Mouse (Mus musculus) CH12.LX (cell line): Measurements from ENCODE around the gene Zfp874b. TPM values are rescaled to one million over a fixed set of nuclear protein-coding genes. Genes with fewer than 3 reads are reported as not detected.

Experiments
- DNase-seq: peaks from one replicate; pipeline ENCODE4 v3.0.0-alpha.2; 2013; ENCODE audit errors: extremely low read depth
- H3K27ac ChIP-seq: 2 replicates; pipeline ENCODE4 v1.5.1; 2012; ENCODE audit warnings: low read depth, mild to moderate bottlenecking, control low read depth, moderate library complexity; ENCODE audit not compliant: insufficient read depth
- H3K27me3 ChIP-seq: replicated peaks from 2 replicates; pipeline ENCODE3; 2012; ENCODE audit warnings: inconsistent platforms
- H3K36me3 ChIP-seq, 2 experiments: replicated peaks in 1 of 2; 2 replicates each; pipeline versions ENCODE3 to v1.6.1; 2012; ENCODE audit warnings: inconsistent platforms in 1 of 2, low read length in 1 of 2, mild to moderate bottlenecking in 1 of 2, mixed read lengths in 1 of 2, moderate library complexity in 1 of 2; ENCODE audit not compliant: control insufficient read depth in 1 of 2, insufficient read depth in 1 of 2
- H3K4me1 ChIP-seq, 2 experiments: 2 replicates each; pipeline ENCODE4 v1.6.1; 2012; ENCODE audit warnings: inconsistent platforms in 1 of 2, moderate library complexity in 1 of 2; ENCODE audit not compliant: insufficient read depth in 2 of 2, control insufficient read depth in 1 of 2
- H3K4me2 ChIP-seq: 2 replicates; pipeline ENCODE4 v1.6.1; 2012; ENCODE audit warnings: low read depth, mild to moderate bottlenecking, control low read depth; ENCODE audit not compliant: poor library complexity, insufficient read depth, severe bottlenecking
- H3K4me3 ChIP-seq, 3 experiments: fragments of 150-350 bp in 1 of 3; sonication (generic) in 1 of 3; replicated peaks in 1 of 3; 2 replicates each; pipeline versions ENCODE3 to v1.5.1; 2011 to 2012; ENCODE audit warnings: low read depth in 2 of 3, low read length in 2 of 3, mild to moderate bottlenecking in 2 of 3, moderate library complexity in 2 of 3, control low read depth in 1 of 3, improper control_type of control experiment in 1 of 3, inconsistent platforms in 1 of 3, mixed read lengths in 1 of 3; ENCODE audit not compliant: poor library complexity in 1 of 3
- H3K79me2 ChIP-seq: replicated peaks from 2 replicates; pipeline ENCODE4 v1.6.1; 2012; ENCODE audit warnings: mild to moderate bottlenecking, moderate library complexity; ENCODE audit not compliant: control insufficient read depth, poor library complexity, insufficient read depth, severe bottlenecking; ENCODE audit errors: extremely low read depth
- H3K9ac ChIP-seq: 2 replicates; pipeline ENCODE4 v1.6.1; 2012; ENCODE audit warnings: low read depth, mild to moderate bottlenecking, control low read depth, moderate library complexity; ENCODE audit not compliant: insufficient read depth
- H3K9me3 ChIP-seq: replicated peaks from 2 replicates; pipeline ENCODE3; 2012; ENCODE audit warnings: low read length, inconsistent platforms, mixed read lengths
- BHLHE40 ChIP-seq: IDR thresholded peaks from 2 replicates; pipeline ENCODE4 v1.6.1; 2011; ENCODE audit warnings: mild to moderate bottlenecking, low read depth, low read length, improper control_type of control experiment
- CHD1 ChIP-seq: IDR thresholded peaks from 2 replicates; pipeline ENCODE4 v1.6.1; 2012; ENCODE audit warnings: low read depth, low read length, improper control_type of control experiment, inconsistent platforms
- CTCF ChIP-seq, 2 experiments: IDR thresholded peaks in 1 of 2; conservative IDR thresholded peaks in 1 of 2; 2 replicates each; pipeline ENCODE4 v1.5.1; 2011 to 2012; ENCODE audit warnings: low read depth in 2 of 2, low read length in 2 of 2, improper control_type of control experiment in 1 of 2, inconsistent platforms in 1 of 2, mild to moderate bottlenecking in 1 of 2, moderate library complexity in 1 of 2
- EP300 ChIP-seq: IDR thresholded peaks from 2 replicates; pipeline ENCODE4 v1.6.1; 2011; ENCODE audit warnings: low read length, improper control_type of control experiment
- GABPA ChIP-seq: IDR thresholded peaks from 2 replicates; pipeline ENCODE4 v1.6.1; 2012; ENCODE audit warnings: low read depth, low read length, improper control_type of control experiment, inconsistent platforms; ENCODE audit not compliant: insufficient replicate concordance
- IRF4 ChIP-seq: IDR thresholded peaks from 2 replicates; pipeline ENCODE4 v1.6.1; 2014; ENCODE audit warnings: low read depth, mild to moderate bottlenecking, inconsistent platforms, low read length, improper control_type of control experiment
- JUN ChIP-seq: IDR thresholded peaks from 2 replicates; pipeline ENCODE4 v1.6.1; 2011; ENCODE audit warnings: low read depth, mild to moderate bottlenecking, low read length, improper control_type of control experiment, moderate library complexity; ENCODE audit not compliant: insufficient read depth
- KAT2A ChIP-seq: IDR thresholded peaks from 2 replicates; pipeline ENCODE4 v1.6.1; 2012; ENCODE audit warnings: low read length, improper control_type of control experiment, inconsistent platforms; ENCODE audit not compliant: insufficient replicate concordance
- MAFK ChIP-seq: IDR thresholded peaks from 2 replicates; pipeline ENCODE4 v1.6.1; 2011; ENCODE audit warnings: low read length, improper control_type of control experiment; ENCODE audit not compliant: insufficient replicate concordance
- MAX ChIP-seq: IDR thresholded peaks from 2 replicates; pipeline ENCODE4 v1.6.1; 2011; ENCODE audit warnings: low read length, improper control_type of control experiment
- MEF2A ChIP-seq: IDR thresholded peaks from 2 replicates; pipeline ENCODE4 v1.6.1; 2014; ENCODE audit warnings: low read depth, mild to moderate bottlenecking, inconsistent platforms, low read length, improper control_type of control experiment, borderline replicate concordance
- MXI1 ChIP-seq: IDR thresholded peaks from 2 replicates; pipeline ENCODE4 v1.6.1; 2011; ENCODE audit warnings: mild to moderate bottlenecking, low read depth, low read length, improper control_type of control experiment
- NELFE ChIP-seq: IDR thresholded peaks from 2 replicates; pipeline ENCODE4 v1.6.1; 2011; ENCODE audit warnings: low read depth, low read length, improper control_type of control experiment
- PAX5 ChIP-seq: IDR thresholded peaks from 2 replicates; pipeline ENCODE4 v1.6.1; 2012; ENCODE audit warnings: low read length, inconsistent platforms, mixed read lengths
- POLR2A ChIP-seq: IDR thresholded peaks from 2 replicates; pipeline ENCODE4 v1.6.1; 2011; ENCODE audit warnings: low read depth, mild to moderate bottlenecking, improper control_type of control experiment, low read length
- RAD21 ChIP-seq: IDR thresholded peaks from 2 replicates; pipeline ENCODE4 v1.6.1; 2011; ENCODE audit warnings: low read depth, mild to moderate bottlenecking, low read length, improper control_type of control experiment, moderate library complexity
- SIN3A ChIP-seq: IDR thresholded peaks from 2 replicates; pipeline ENCODE4 v1.6.1; 2012; ENCODE audit warnings: low read length, improper control_type of control experiment, inconsistent platforms
- SMC3 ChIP-seq: IDR thresholded peaks from 2 replicates; pipeline ENCODE4 v1.6.1; 2011; ENCODE audit warnings: low read depth, low read length, improper control_type of control experiment
- TBP ChIP-seq: conservative IDR thresholded peaks from 2 replicates; pipeline ENCODE4 v1.6.1; 2011; ENCODE audit warnings: low read depth, low read length, improper control_type of control experiment
- TCF12 ChIP-seq: IDR thresholded peaks from 2 replicates; pipeline ENCODE4 v1.6.1; 2014; ENCODE audit warnings: low read depth, mild to moderate bottlenecking, inconsistent platforms, low read length, improper control_type of control experiment
- USF1 ChIP-seq: IDR thresholded peaks from 2 replicates; pipeline ENCODE4 v1.6.1; 2014; ENCODE audit warnings: low read depth, mild to moderate bottlenecking, inconsistent platforms, low read length, improper control_type of control experiment
- ZC3H11A ChIP-seq: IDR thresholded peaks from 2 replicates; pipeline ENCODE4 v1.6.1; 2012; ENCODE audit warnings: low read depth, mild to moderate bottlenecking, inconsistent platforms, low read length, improper control_type of control experiment
- ZKSCAN1 ChIP-seq: IDR thresholded peaks from 2 replicates; pipeline ENCODE4 v1.6.1; 2012; ENCODE audit warnings: low read depth, inconsistent platforms, low read length, improper control_type of control experiment, borderline replicate concordance
- ZMIZ1 ChIP-seq: IDR thresholded peaks from 2 replicates; pipeline ENCODE4 v1.6.1; 2012; ENCODE audit warnings: low read depth, mild to moderate bottlenecking, inconsistent platforms, low read length, improper control_type of control experiment
- ZNF384 ChIP-seq: IDR thresholded peaks from 2 replicates; pipeline ENCODE4 v1.6.1; 2012; ENCODE audit warnings: low read depth, low read length, improper control_type of control experiment, inconsistent platforms
- dilution Hi-C: fragments of 300-500 bp; cut with MboI; formaldehyde crosslinking; loops from 2 replicates; pipeline ENCODE4 v1.14.3; 2020; ENCODE audit warnings: low sequenced_read_pairs; ENCODE audit not compliant: extremely low pct_unique_long_range_greater_than_20kb, extremely low pct_ligation_motif_present
- in situ Hi-C: fragments of 300-500 bp; cut with MboI; formaldehyde crosslinking; loops from 3 replicates; pipeline ENCODE4 v1.14.3; 2019; ENCODE audit warnings: low sequenced_read_pairs, low pct_ligation_motif_present, low pct_unique_long_range_greater_than_20kb, mixed read lengths
- polyA plus RNA-seq: library from polyadenylated mRNA; unstranded; fragments of >175 nt; gene quantifications from 2 replicates; pipeline ENCODE4 v1.2.1, GENCODE M21; 2012; ENCODE audit warnings: low read depth; ENCODE audit not compliant: insufficient read length
- total RNA-seq, 2 experiments: library from RNA; depleted of rRNA; stranded (reverse); fragments of 300-350 nt in 1 of 2; fragments of >200 nt in 1 of 2; gene quantifications; 2 replicates each; pipeline ENCODE4 v1.2.3; 2012 to 2014

Zfp874b gene
- total and polyA plus RNA-seq, 3 experiments, result 1.8 to 8.0 (median 4.8) TPM

DNA sequence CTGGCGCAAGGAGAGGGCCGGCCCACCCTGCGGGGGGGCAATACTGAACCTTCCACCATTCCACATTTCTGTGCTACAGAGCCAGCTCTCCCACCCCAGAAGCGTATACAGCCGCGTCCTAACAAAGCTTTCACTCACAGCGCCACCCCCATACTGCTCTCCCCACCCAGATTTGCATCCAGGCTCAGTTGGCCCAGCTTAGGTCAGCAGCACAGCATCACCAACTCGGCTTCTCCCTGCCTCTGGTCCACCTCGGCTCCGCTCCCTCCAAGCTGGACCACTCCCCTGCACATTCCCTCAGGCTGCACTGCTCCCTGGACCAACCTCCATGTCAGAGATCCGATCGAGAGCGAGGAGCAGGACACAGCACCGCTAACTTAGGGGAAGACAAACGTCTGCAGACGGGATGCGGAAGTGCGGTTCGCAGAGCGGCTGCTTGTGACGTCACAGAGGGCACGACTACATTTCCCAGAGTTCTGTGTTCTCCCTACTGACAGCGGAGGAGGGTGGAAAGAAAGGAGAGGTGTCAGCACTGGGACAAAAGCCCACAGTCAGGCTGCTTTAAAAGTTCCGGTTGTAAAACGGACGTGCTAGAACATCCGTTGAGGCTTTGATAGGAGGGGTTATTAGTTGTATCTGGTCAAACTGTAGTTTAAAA, 41.8 kb upstream of the Zfp874b start, which contains the start of the genes Gm26965 and Zfp87 (continued):
- peak; percentile 71 for TF ChIP-seq ZKSCAN1
- no peak for TF ChIP-seq PAX5
- no peak for TF ChIP-seq ZNF384
- peak; percentile 55; the same call in 1 of the 2 replicates for TF ChIP-seq MEF2A
- TF ChIP-seq SIN3A, result peak; percentile 91
- no peak for TF ChIP-seq EP300
- no peak for TF ChIP-seq USF1
- TF ChIP-seq GABPA, result peak; percentile 39; the same call in 1 of the 2 replicates
- TF ChIP-seq CTCF (conservative IDR thresholded peaks at IDR 0.05 in 1 of 2, IDR thresholded peaks at IDR 0.05 in 1 of 2; ENCODE audit: low read depth in 2 of 2, low read length in 2 of 2), result peak in 1 of 2 experiments; percentile 6; a peak in 1 of 4 replicates
- TF ChIP-seq POLR2A, result peak; percentile 90

DNA sequence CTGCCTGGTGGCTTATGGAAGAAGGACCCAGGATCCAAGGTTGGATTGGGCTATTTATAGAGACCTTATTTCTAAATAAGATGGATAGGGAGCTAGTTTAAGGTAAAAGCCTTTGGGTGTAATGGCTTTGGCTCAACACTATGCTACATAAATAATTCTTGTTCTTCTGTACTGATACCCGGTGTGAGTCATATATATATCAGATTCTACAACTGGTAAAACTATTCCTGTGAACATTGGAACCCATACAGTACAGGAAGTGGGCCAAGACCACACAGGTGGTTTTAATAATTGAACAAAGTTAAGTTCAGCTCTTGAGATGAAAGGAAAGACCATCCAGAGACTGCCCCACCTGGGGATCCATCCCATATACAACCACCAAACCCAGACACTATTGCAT, 16.9 kb upstream of the Zfp874b start:
- TF ChIP-seq MXI1, result no peak
- no peak for TF ChIP-seq TCF12
- TF ChIP-seq CTCF (conservative IDR thresholded peaks at IDR 0.05 in 1 of 2, IDR thresholded peaks at IDR 0.05 in 1 of 2; ENCODE audit: low read depth in 2 of 2, low read length in 2 of 2), result no peak
- TF ChIP-seq BHLHE40, result no peak
- TF ChIP-seq NELFE, result no peak
- TF ChIP-seq ZC3H11A, result no peak
- TF ChIP-seq MEF2A, result no peak
- dilution Hi-C loops, result no loop called here

DNA sequence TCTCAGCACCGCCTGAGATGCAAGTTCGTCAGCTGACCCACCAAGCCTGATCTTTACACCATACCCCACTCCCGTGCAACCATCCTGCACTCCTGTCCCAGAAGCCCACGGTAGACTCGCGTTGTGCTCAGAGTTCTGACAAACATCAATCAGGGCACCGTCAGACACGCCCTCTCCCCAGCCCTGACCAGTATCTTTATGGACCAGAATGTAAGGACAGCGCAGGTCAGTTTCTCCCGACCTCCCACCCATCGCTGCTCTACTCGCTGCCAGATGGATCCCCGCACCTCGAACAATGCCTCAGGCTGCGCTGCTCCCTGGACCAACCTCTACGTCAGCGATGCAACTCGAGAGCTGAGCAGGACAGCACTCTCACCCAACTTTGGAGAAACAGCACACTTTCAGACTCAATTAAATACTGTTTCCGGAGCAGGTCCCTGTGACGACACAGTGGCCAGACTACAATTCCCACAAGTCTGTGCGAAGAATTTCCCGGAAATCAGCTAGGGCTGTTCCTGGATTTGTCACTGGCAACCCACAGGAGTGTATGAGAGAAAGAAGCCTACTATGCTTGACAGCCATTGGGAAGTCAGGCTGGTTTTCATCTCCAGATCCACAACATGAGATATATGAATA, 16.1 kb upstream of the Zfp874b start, which contains the start of gene Zfp58:
Gene Zfp58 (minus strand): TSS at position 472 of the 636 bp plus-strand sequence.
- Histone ChIP-seq H3K4me3 (peak within 1 kb of the TSS; percentile 63 to 88 (median 79)), H3K27ac (no peak within 1 kb of the TSS), H3K4me2 (peak within 1 kb of the TSS; percentile 54), H3K4me1 (peaks cover 3 to 13% of the 10 kb centered on the region in 2 experiments; a peak in 2 of 4 replicates), H3K36me3 (peaks cover 0 to 1% of the 10 kb centered on the region in 2 experiments), H3K79me2 (peaks cover 7% of the 10 kb centered on the region; the same call in 1 of the 2 replicates), H3K9me3 (no peaks in the 10 kb centered on the region), H3K9ac (peak within 1 kb of the TSS; percentile 50), H3K27me3 (no peaks in the 10 kb centered on the region)
- in situ Hi-C loops, result no loop called here
- dilution Hi-C loops, result no loop called here
- DNase-seq, result peak; percentile 73
- TF ChIP-seq GABPA (peak; percentile 25; the same call in 1 of the 2 replicates), NELFE (peak; percentile 65; the same call in 1 of the 2 replicates), USF1 (no peak), TBP (peak; percentile 83; the same call in 1 of the 2 replicates), IRF4 (no peak; the same call in 1 of the 2 replicates), BHLHE40 (no peak; the same call in 1 of the 2 replicates), JUN (no peak), CTCF (conservative IDR thresholded peaks at IDR 0.05 in 1 of 2, IDR thresholded peaks at IDR 0.05 in 1 of 2; ENCODE audit: low read depth in 2 of 2, low read length in 2 of 2) (no peak), KAT2A (peak; percentile 90; the same call in 1 of the 2 replicates), ZMIZ1 (peak; percentile 57; the same call in 1 of the 2 replicates), ZC3H11A (no peak), SIN3A (peak; percentile 56), SMC3 (no peak), CHD1 (no peak), MXI1 (peak; percentile 51; the same call in 1 of the 2 replicates), RAD21 (no peak), TCF12 (peak; percentile 70), MAFK (no peak), MAX (peak; percentile 36; the same call in 1 of the 2 replicates)

More for the DNA sequence above, 16.9 kb upstream of the Zfp874b start:
- Histone ChIP-seq H3K27ac (no peak overlapping the region), H3K9ac (no peak overlapping the region), H3K27me3 (no peaks in the 10 kb centered on the region), H3K79me2 (peaks cover 7% of the 10 kb centered on the region; the same call in 1 of the 2 replicates), H3K4me3 (no peak overlapping the region), H3K4me2 (no peak overlapping the region), H3K4me1 (peaks cover 3 to 13% of the 10 kb centered on the region in 2 experiments; a peak in 2 of 4 replicates), H3K36me3 (no peaks in the 10 kb centered on the region), H3K9me3 (no peaks in the 10 kb centered on the region)
- DNase-seq, result no peak
- in situ Hi-C loops, result no loop called here
